Mouse (Mus musculus): ENCODE measurements around the gene Rassf6. TPM values are rescaled to one million over a fixed set of nuclear protein-coding genes. Genes with fewer than 3 reads are reported as not detected.
"Not testable (repeated sequence)": the region's sequence is repeated elsewhere in the genome, so short reads cannot be mapped to it uniquely, and the experiment has no call there.

Gene Rassf6
- polyA plus RNA-seq, 1 experiment from 2014 or later, result 10.3 TPM

DNA sequence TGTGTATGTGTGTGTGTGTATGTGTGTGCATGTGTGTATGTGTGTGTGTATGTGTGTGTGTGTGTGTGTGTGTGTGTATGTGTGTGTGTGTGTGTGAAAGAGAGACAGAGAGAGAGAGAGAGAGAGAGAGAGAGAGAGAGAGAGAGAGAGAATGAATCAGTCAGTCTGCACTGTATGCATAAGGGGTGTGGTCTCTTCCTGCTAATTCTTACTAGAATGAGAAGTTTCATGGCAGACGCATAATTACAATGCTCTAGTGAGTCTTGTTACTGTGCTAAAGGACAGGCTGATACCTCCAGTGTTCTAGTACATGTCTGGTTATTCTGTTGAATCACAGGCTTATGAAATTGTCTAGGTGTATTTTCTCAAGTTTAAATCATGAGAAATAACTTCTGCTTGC is 27.7 kb downstream of the Rassf6 start:
- H3K27ac ChIP-seq (ENCODE audit: low read length), result peak overlapping the region; percentile 75; the same call in 1 of the 2 replicates
- not testable (repeated sequence) for H3K4me3 ChIP-seq (replicated peaks; ENCODE audit: low read length); H3K36me3 ChIP-seq (ENCODE audit: control insufficient read depth, insufficient read depth, low read length); H3K9me3 ChIP-seq (replicated peaks; ENCODE audit: control insufficient read depth, low read length); H3K9ac ChIP-seq (ENCODE audit: low read length); H3K4me2 ChIP-seq (ENCODE audit: low read depth, low read length); ATAC-seq (ENCODE audit: insufficient read depth, low FRiP score); H3K4me1 ChIP-seq (ENCODE audit: control insufficient read depth, insufficient read depth, low read length); H3K27me3 ChIP-seq (ENCODE audit: control insufficient read depth, insufficient read depth, low read length)
- WGBS, result 62% methylated on average over 1 of the region's 1 CpGs

DNA sequence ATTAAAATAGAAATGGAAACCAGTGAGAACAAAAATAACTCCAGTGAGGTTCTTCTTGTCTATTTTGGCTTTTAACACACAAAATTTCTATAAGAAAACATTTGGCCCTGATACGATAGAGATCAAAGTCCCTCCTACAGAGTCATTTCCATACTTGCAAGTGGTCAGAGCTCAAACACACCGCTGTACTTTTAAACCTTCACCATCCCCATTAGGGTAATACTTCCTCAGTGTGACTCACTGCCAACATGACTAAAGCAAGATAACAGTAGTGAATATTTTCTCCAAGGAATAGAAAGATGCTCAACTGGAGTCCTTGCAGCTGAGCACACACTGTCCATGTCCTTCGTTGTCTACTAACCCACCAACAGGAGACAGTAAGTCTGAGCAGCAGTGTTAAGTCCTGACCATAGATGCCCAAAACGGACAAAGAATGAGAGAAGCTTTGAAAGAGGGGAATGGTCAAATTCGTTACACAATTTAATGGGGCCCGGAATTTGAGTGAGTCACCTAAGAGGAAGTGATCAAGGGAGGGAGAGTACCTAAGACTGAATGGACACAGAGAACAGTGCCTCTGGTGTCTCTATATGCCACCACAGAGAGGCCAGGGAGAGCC is 28.4 kb downstream of the Rassf6 start:
- 72% methylated on average over 6 of the region's 6 CpGs for WGBS
- H3K4me2 ChIP-seq (ENCODE audit: low read depth, low read length), result no peak overlapping the region
- ATAC-seq (ENCODE audit: insufficient read depth, low FRiP score), result peak; percentile 81
- H3K9ac ChIP-seq (ENCODE audit: low read length), result no peak overlapping the region
- no peak overlapping the region for H3K4me3 ChIP-seq (replicated peaks; ENCODE audit: low read length)
- H3K27ac ChIP-seq (ENCODE audit: low read length), result peak overlapping the region; percentile 60
- no peaks in the 10 kb centered on the region for H3K27me3 ChIP-seq (ENCODE audit: control insufficient read depth, insufficient read depth, low read length)
- peaks cover 5% of the 10 kb centered on the region; the same call in 1 of the 2 replicates for H3K4me1 ChIP-seq (ENCODE audit: control insufficient read depth, insufficient read depth, low read length)
- H3K9me3 ChIP-seq (replicated peaks; ENCODE audit: control insufficient read depth, low read length), result no peaks in the 10 kb centered on the region
- H3K36me3 ChIP-seq (ENCODE audit: control insufficient read depth, insufficient read depth, low read length), result no peaks in the 10 kb centered on the region

- 62% methylated on average over 3 of the region's 3 CpGs for WGBS
- H3K4me2 ChIP-seq (ENCODE audit: low read depth, low read length), result no peak overlapping the region
- H3K9me3 ChIP-seq (replicated peaks; ENCODE audit: control insufficient read depth, low read length), result no peaks in the 10 kb centered on the region
- peak; percentile 68; the same call in 1 of the 2 replicates for ATAC-seq (ENCODE audit: insufficient read depth, low FRiP score)
- H3K27me3 ChIP-seq (ENCODE audit: control insufficient read depth, insufficient read depth, low read length), result no peaks in the 10 kb centered on the region
- H3K4me3 ChIP-seq (replicated peaks; ENCODE audit: low read length), result no peak overlapping the region
- H3K4me1 ChIP-seq (ENCODE audit: control insufficient read depth, insufficient read depth, low read length), result peaks cover 5% of the 10 kb centered on the region; the same call in 1 of the 2 replicates
- no peak overlapping the region for H3K9ac ChIP-seq (ENCODE audit: low read length)
- no peaks in the 10 kb centered on the region for H3K36me3 ChIP-seq (ENCODE audit: control insufficient read depth, insufficient read depth, low read length)
- peak overlapping the region; percentile 74 for H3K27ac ChIP-seq (ENCODE audit: low read length)
Measured at GRCm38 (mm10) chr5:90611388-90611787, 29.1 kb downstream of the Rassf6 start.

- no peak overlapping the region for H3K9ac ChIP-seq (ENCODE audit: low read length)
- no peak overlapping the region for H3K4me3 ChIP-seq (replicated peaks; ENCODE audit: low read length)
- H3K4me2 ChIP-seq (ENCODE audit: low read depth, low read length), result no peak overlapping the region
- no peak for ATAC-seq (ENCODE audit: insufficient read depth, low FRiP score)
- 46% methylated on average over 11 of the region's 11 CpGs for WGBS
- H3K27ac ChIP-seq (ENCODE audit: low read length), result no peak overlapping the region
- H3K9me3 ChIP-seq (replicated peaks; ENCODE audit: control insufficient read depth, low read length), result no peaks in the 10 kb centered on the region
- H3K36me3 ChIP-seq (ENCODE audit: control insufficient read depth, insufficient read depth, low read length), result no peaks in the 10 kb centered on the region
- peaks cover 6% of the 10 kb centered on the region; the same call in 1 of the 2 replicates for H3K4me1 ChIP-seq (ENCODE audit: control insufficient read depth, insufficient read depth, low read length)
- H3K27me3 ChIP-seq (ENCODE audit: control insufficient read depth, insufficient read depth, low read length), result no peaks in the 10 kb centered on the region
Measured at GRCm38 (mm10) chr5:90608906-90609305, 31.6 kb downstream of the Rassf6 start.

- H3K4me1 ChIP-seq (ENCODE audit: control insufficient read depth, insufficient read depth, low read length), result peaks cover 10% of the 10 kb centered on the region
- H3K36me3 ChIP-seq (ENCODE audit: control insufficient read depth, insufficient read depth, low read length), result no peaks in the 10 kb centered on the region
- peak; percentile 60; the same call in 1 of the 2 replicates for ATAC-seq (ENCODE audit: insufficient read depth, low FRiP score)
- 0 out of 2 replicates have a peak overlapping the region, but pooled peaks have one; percentile 9 for H3K9ac ChIP-seq (ENCODE audit: low read length)
- no peaks in the 10 kb centered on the region for H3K27me3 ChIP-seq (ENCODE audit: control insufficient read depth, insufficient read depth, low read length)
- H3K27ac ChIP-seq (ENCODE audit: low read length), result peak overlapping the region; percentile 11; the same call in 1 of the 2 replicates
- H3K9me3 ChIP-seq (replicated peaks; ENCODE audit: control insufficient read depth, low read length), result no peaks in the 10 kb centered on the region
- WGBS, result 16% methylated on average over 13 of the region's 13 CpGs
- peak overlapping the region; percentile 40 for H3K4me2 ChIP-seq (ENCODE audit: low read depth, low read length)
- H3K4me3 ChIP-seq (replicated peaks; ENCODE audit: low read length), result peak overlapping the region; percentile 8
Measured at GRCm38 (mm10) chr5:90603407-90603923, 37.0 kb downstream of the Rassf6 start.

- ATAC-seq (ENCODE audit: insufficient read depth, low FRiP score), result no peak
- no peak overlapping the region for H3K9ac ChIP-seq (ENCODE audit: low read length)
Measured at GRCm38 (mm10) chr5:90601469-90601868, 39.0 kb downstream of the Rassf6 start.

DNA sequence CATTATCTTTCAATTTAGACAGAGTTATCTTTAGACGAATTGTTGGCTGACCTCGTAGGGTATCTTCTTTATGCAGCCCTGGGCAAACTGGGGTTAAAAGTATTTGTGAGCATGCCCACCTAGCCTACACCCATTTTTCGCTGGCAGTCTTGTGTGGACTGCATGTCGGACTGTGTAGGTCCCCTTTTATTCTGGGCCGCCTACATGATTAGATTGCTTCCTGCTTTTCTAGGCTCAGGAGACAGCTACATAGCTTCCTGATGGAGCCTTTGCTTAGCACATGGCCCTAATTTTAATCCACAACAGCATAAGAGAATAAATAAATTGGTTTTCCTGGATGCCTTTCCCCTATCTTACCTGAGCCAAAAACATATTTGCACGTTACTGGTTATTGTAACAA is 44.3 kb downstream of the Rassf6 start:
- ATAC-seq (ENCODE audit: insufficient read depth, low FRiP score), result no peak

More at GRCm38 (mm10) chr5:90601469-90601868, 39.0 kb downstream of the Rassf6 start:
- H3K4me1 ChIP-seq (ENCODE audit: control insufficient read depth, insufficient read depth, low read length), result peaks cover 10% of the 10 kb centered on the region
- H3K9me3 ChIP-seq (replicated peaks; ENCODE audit: control insufficient read depth, low read length), result no peaks in the 10 kb centered on the region
- H3K27ac ChIP-seq (ENCODE audit: low read length), result no peak overlapping the region
- no peak overlapping the region for H3K4me2 ChIP-seq (ENCODE audit: low read depth, low read length)
- H3K36me3 ChIP-seq (ENCODE audit: control insufficient read depth, insufficient read depth, low read length), result no peaks in the 10 kb centered on the region
- 14% methylated on average over 6 of the region's 6 CpGs for WGBS
- H3K27me3 ChIP-seq (ENCODE audit: control insufficient read depth, insufficient read depth, low read length), result no peaks in the 10 kb centered on the region
- H3K4me3 ChIP-seq (replicated peaks; ENCODE audit: low read length), result no peak overlapping the region

DNA sequence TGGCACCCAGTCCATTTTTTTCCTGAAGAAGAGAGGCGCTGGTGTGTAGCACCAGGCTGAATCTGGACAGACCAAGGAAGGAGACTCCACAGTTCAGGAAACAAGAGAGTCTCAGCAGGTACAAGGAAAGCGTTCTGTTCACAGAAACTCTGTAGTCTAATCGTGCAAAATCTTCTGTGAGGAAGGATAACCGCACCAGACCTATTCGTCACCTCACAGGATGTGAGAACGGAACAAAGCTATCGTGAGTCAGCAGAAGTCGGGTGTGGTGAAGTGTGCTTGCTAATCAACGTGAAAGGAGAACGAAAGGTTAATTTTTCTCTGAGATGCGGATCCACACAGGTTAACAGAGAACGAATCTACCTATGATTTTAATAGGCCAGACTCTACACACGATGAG is 45.5 kb downstream of the Rassf6 start:
- WGBS, result 69% methylated on average over 13 of the region's 13 CpGs
- Histone ChIP-seq H3K4me1 (ENCODE audit: control insufficient read depth, insufficient read depth, low read length) (no peaks in the 10 kb centered on the region), H3K9me3 (replicated peaks; ENCODE audit: control insufficient read depth, low read length) (no peaks in the 10 kb centered on the region), H3K27ac (ENCODE audit: low read length) (no peak overlapping the region), H3K4me2 (ENCODE audit: low read depth, low read length) (no peak overlapping the region), H3K36me3 (ENCODE audit: control insufficient read depth, insufficient read depth, low read length) (no peaks in the 10 kb centered on the region), H3K4me3 (replicated peaks; ENCODE audit: low read length) (no peak overlapping the region), H3K27me3 (ENCODE audit: control insufficient read depth, insufficient read depth, low read length) (no peaks in the 10 kb centered on the region), H3K9ac (ENCODE audit: low read length) (no peak overlapping the region)
- no peak for ATAC-seq (ENCODE audit: insufficient read depth, low FRiP score)

More for the DNA sequence above, 44.3 kb downstream of the Rassf6 start:
- Histone ChIP-seq H3K27ac (ENCODE audit: low read length) (no peak overlapping the region), H3K36me3 (ENCODE audit: control insufficient read depth, insufficient read depth, low read length) (no peaks in the 10 kb centered on the region), H3K9ac (ENCODE audit: low read length) (no peak overlapping the region), H3K27me3 (ENCODE audit: control insufficient read depth, insufficient read depth, low read length) (no peaks in the 10 kb centered on the region), H3K9me3 (replicated peaks; ENCODE audit: control insufficient read depth, low read length) (no peaks in the 10 kb centered on the region), H3K4me1 (ENCODE audit: control insufficient read depth, insufficient read depth, low read length) (no peaks in the 10 kb centered on the region), H3K4me2 (ENCODE audit: low read depth, low read length) (no peak overlapping the region), H3K4me3 (replicated peaks; ENCODE audit: low read length) (no peak overlapping the region)
- WGBS, result 80% methylated on average over 6 of the region's 6 CpGs

DNA sequence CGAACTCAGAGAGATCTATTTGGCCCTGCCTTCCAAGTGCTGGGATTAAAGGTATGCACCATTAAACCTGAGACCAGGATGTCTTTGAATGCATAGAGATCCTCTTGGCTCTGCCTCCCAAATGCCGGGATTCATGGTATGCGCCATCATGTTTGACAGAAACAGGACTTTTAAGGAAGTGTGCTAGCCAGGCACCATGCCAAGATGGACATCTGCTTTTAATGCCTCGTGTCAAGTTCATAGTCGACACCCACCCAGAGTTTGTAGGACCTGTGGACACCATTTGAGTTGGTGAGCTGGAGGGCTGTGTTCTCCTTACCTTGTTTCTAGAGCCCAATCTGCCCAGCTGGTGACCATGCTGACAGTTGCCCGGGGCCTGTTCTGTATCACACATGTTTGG is 48.5 kb downstream of the Rassf6 start:
- no peak for ATAC-seq (ENCODE audit: insufficient read depth, low FRiP score)
- H3K36me3 ChIP-seq (ENCODE audit: control insufficient read depth, insufficient read depth, low read length), result no peaks in the 10 kb centered on the region
- H3K27me3 ChIP-seq (ENCODE audit: control insufficient read depth, insufficient read depth, low read length), result no peaks in the 10 kb centered on the region
- WGBS, result 72% methylated on average over 6 of the region's 6 CpGs
- no peaks in the 10 kb centered on the region for H3K9me3 ChIP-seq (replicated peaks; ENCODE audit: control insufficient read depth, low read length)
- no peak overlapping the region for H3K27ac ChIP-seq (ENCODE audit: low read length)
- H3K4me3 ChIP-seq (replicated peaks; ENCODE audit: low read length), result no peak overlapping the region
- no peak overlapping the region for H3K4me2 ChIP-seq (ENCODE audit: low read depth, low read length)
- no peak overlapping the region for H3K9ac ChIP-seq (ENCODE audit: low read length)
- no peaks in the 10 kb centered on the region for H3K4me1 ChIP-seq (ENCODE audit: control insufficient read depth, insufficient read depth, low read length)

All from stomach, embryonic 16.5 days (tissue).